Mouse (Mus musculus) heart, postnatal 0 days (tissue): Measurements from ENCODE around the gene Mynn. TPM values are rescaled to one million over a fixed set of nuclear protein-coding genes. Genes with fewer than 3 reads are reported as not detected.

Experiments
- ATAC-seq: fragments of 200-750 bp; cut with Nextera tagmentation; 2 replicates; pipeline ENCODE4 v1.8.0; 2017; ENCODE audit warnings: low read depth, moderate number of reproducible peaks, moderate library complexity; ENCODE audit not compliant: insufficient read depth
- DNase-seq: peaks from one replicate; pipeline ENCODE4 v3.0.0-alpha.2; 2016; ENCODE audit warnings: low spot score
- H3K27ac ChIP-seq: fragments of 300-500 bp; sonication (generic); 2 replicates; pipeline ENCODE4 v1.5.1; 2014; ENCODE audit warnings: low read depth, mild to moderate bottlenecking
- H3K27me3 ChIP-seq: fragments of 300-500 bp; sonication (generic); 2 replicates; pipeline ENCODE4 v1.6.1; 2014; ENCODE audit warnings: low read length, mixed read lengths; ENCODE audit not compliant: control insufficient read depth, insufficient read depth
- H3K36me3 ChIP-seq: fragments of 300-500 bp; sonication (generic); replicated peaks from 2 replicates; pipeline ENCODE4 v1.6.1; 2014; ENCODE audit warnings: low read length, mixed read lengths; ENCODE audit not compliant: control insufficient read depth, insufficient read depth
- H3K4me1 ChIP-seq: fragments of 300-500 bp; sonication (generic); 2 replicates; pipeline ENCODE4 v1.6.1; 2014; ENCODE audit warnings: antibody characterized with exemption; ENCODE audit not compliant: control insufficient read depth, insufficient read depth
- H3K4me2 ChIP-seq: fragments of 300-500 bp; sonication (generic); 2 replicates; pipeline ENCODE4 v1.6.1; 2014; ENCODE audit warnings: low read depth, mild to moderate bottlenecking, low read length, moderate library complexity
- H3K4me3 ChIP-seq: fragments of 300-500 bp; sonication (generic); 2 replicates; pipeline ENCODE4 v1.5.1; 2014; ENCODE audit warnings: low read depth, low read length
- H3K9ac ChIP-seq: fragments of 300-500 bp; sonication (generic); replicated peaks from 2 replicates; pipeline ENCODE4 v1.6.1; 2014; ENCODE audit warnings: low read depth, low read length, mixed read lengths
- H3K9me3 ChIP-seq: fragments of 300-500 bp; sonication (generic); replicated peaks from 2 replicates; pipeline ENCODE4 v1.6.1; 2016; ENCODE audit warnings: low read length; ENCODE audit not compliant: control insufficient read depth
- CTCF ChIP-seq: IDR thresholded peaks from 2 replicates; pipeline ENCODE4 v1.5.1; 2016; ENCODE audit warnings: antibody characterized with exemption, control low read depth, low read depth
- EP300 ChIP-seq: IDR thresholded peaks from 2 replicates; pipeline ENCODE4 v1.6.1; 2016; ENCODE audit warnings: antibody characterized with exemption, low read depth
- WGBS: fragments of 180-500 bp; shearing (Covaris S2); extraction: QIAGEN DNeasy Blood & Tissue Kit; methylation state at CpG from one replicate; pipeline ENCODE4 v1.1.7; 2014; 5-methylcytosine and 5-hydroxymethylcytosine counted together
- polyA plus RNA-seq: library from polyadenylated mRNA; unstranded; fragments of >200 nt; fragmentation: Nextera tagmentation; extraction: Ambion mirVana; gene quantifications from 2 replicates; pipeline ENCODE4 v1.2.1, GENCODE M21; 2015
- total RNA-seq: library from RNA; depleted of rRNA; stranded (reverse); fragments of >200 nt; gene quantifications from 2 replicates; pipeline ENCODE4 v1.2.3, GENCODE M21; 2014; ENCODE audit warnings: low replicate concordance

Mynn gene
- total and polyA plus RNA-seq, 2 experiments from 2014 or later: 15.1 to 18.3 TPM

- Histone ChIP-seq H3K27ac (peak overlapping the region; percentile 98; the same call in 1 of the 2 replicates), H3K4me3 (peak overlapping the region; percentile 95), H3K27me3 (no peaks in the 10 kb centered on the region), H3K9ac (peak overlapping the region; percentile 94), H3K36me3 (peaks cover 36% of the 10 kb centered on the region), H3K4me1 (peaks cover 12% of the 10 kb centered on the region), H3K9me3 (no peaks in the 10 kb centered on the region), H3K4me2 (peak overlapping the region; percentile 75)
- ATAC-seq: no peak
- TF ChIP-seq EP300 (no peak), CTCF (no peak)
- DNase-seq: no peak
- 38% methylated on average over 10 of the region's 10 CpGs for WGBS
Measured at GRCm38 (mm10) chr3:30603256-30603655, 1.4 kb downstream of the Mynn start.

- Histone ChIP-seq H3K4me3 (no peak overlapping the region), H3K4me1 (no peaks in the 10 kb centered on the region), H3K27ac (no peak overlapping the region), H3K9me3 (no peaks in the 10 kb centered on the region), H3K27me3 (no peaks in the 10 kb centered on the region), H3K4me2 (no peak overlapping the region), H3K9ac (no peak overlapping the region), H3K36me3 (peaks cover 76% of the 10 kb centered on the region)
- TF ChIP-seq CTCF: no peak
- TF ChIP-seq EP300: no peak
- ATAC-seq (no peak), DNase-seq (no peak)
- 81% methylated on average over 3 of the region's 3 CpGs for WGBS
Measured at GRCm38 (mm10) chr3:30608999-30609398, 7.1 kb downstream of the Mynn start.

DNA sequence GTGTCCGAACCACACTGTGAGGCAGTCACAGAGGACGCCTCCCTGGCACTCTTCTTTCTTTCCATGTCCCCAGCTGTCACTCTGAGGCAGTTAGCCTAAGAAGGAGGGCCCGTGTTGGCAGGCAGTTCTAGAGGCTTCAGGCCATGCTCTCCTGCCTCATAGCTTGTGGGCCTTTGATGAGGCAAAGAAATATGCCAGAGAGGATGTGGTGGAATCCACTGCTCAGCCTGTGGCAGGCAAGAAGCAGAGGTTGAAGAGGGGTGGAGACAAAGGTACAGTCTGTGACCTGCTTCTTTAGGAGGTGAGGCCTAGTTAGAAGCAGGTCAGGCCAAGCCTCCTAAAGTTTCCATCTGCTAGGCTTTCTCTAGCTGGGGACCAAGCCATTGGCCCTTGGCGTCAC lies 9.1 kb downstream of the Mynn start:
- H3K27me3 ChIP-seq: no peaks in the 10 kb centered on the region
- ATAC-seq: no peak
- H3K9me3 ChIP-seq: no peaks in the 10 kb centered on the region
- H3K9ac ChIP-seq: no peak overlapping the region
- no peak for DNase-seq
- H3K27ac ChIP-seq: no peak overlapping the region
- H3K4me2 ChIP-seq: no peak overlapping the region
- H3K36me3 ChIP-seq: peaks cover 80% of the 10 kb centered on the region
- 89% methylated on average over 4 of the region's 4 CpGs for WGBS
- no peaks in the 10 kb centered on the region for H3K4me1 ChIP-seq
- TF ChIP-seq EP300: no peak
- no peak for TF ChIP-seq CTCF
- no peak overlapping the region for H3K4me3 ChIP-seq

- no peaks in the 10 kb centered on the region for H3K9me3 ChIP-seq
- 71% methylated on average over 8 of the region's 8 CpGs for WGBS
- peaks cover 38% of the 10 kb centered on the region for H3K36me3 ChIP-seq
- no peak overlapping the region for H3K9ac ChIP-seq
- no peak overlapping the region for H3K4me2 ChIP-seq
- H3K27me3 ChIP-seq: no peaks in the 10 kb centered on the region
- ATAC-seq: no peak
- H3K4me3 ChIP-seq: no peak overlapping the region
- DNase-seq: no peak
- no peak overlapping the region for H3K27ac ChIP-seq
- no peaks in the 10 kb centered on the region for H3K4me1 ChIP-seq
- TF ChIP-seq CTCF: no peak
- TF ChIP-seq EP300: no peak
Measured at GRCm38 (mm10) chr3:30620132-30620531, 18.3 kb downstream of the Mynn start.

GRCm38 (mm10) chr3:30633681-30634080 lies 31.8 kb downstream of the Mynn start:
- no peak overlapping the region for H3K4me2 ChIP-seq
- H3K27ac ChIP-seq: no peak overlapping the region
- DNase-seq (no peak), ATAC-seq (no peak)
- no peaks in the 10 kb centered on the region for H3K4me1 ChIP-seq
- H3K9me3 ChIP-seq: no peaks in the 10 kb centered on the region
- H3K36me3 ChIP-seq: no peaks in the 10 kb centered on the region
- WGBS: 51% methylated on average over 3 of the region's 3 CpGs
- no peaks in the 10 kb centered on the region for H3K27me3 ChIP-seq
- no peak overlapping the region for H3K9ac ChIP-seq
- TF ChIP-seq EP300 (no peak), CTCF (peak; percentile 22; the same call in 1 of the 2 replicates)
- H3K4me3 ChIP-seq: no peak overlapping the region

DNA sequence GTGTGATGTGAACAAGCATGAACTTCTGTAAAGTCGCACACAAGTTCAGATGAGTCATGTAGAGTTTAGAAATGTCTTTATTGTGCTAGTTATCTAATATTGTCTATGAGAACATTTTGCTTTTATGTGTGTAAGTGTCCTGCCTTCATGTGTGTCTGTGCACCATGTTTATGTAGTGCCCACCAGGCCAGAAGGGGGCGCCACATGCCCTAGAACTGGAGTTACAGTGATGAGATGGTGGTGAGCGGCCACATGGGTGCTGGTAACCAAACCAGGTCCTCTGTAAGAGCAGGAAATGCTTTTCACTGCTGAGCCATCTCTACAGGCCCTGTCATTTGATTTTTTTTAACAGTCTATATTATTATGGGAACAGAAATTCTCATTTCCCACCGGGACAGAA lies 33.8 kb downstream of the Mynn start:
- DNase-seq (no peak), ATAC-seq (no peak)
- Histone ChIP-seq H3K4me3 (no peak overlapping the region), H3K4me2 (no peak overlapping the region), H3K4me1 (no peaks in the 10 kb centered on the region), H3K9me3 (no peaks in the 10 kb centered on the region), H3K27ac (no peak overlapping the region), H3K36me3 (no peaks in the 10 kb centered on the region), H3K27me3 (no peaks in the 10 kb centered on the region), H3K9ac (no peak overlapping the region)
- 78% methylated on average over 4 of the region's 4 CpGs for WGBS
- TF ChIP-seq EP300 (no peak), CTCF (no peak)
